Mouse (Mus musculus) cerebellum, adult 18-20 months (tissue): Measurements from ENCODE around the gene Mettl17.
"Not testable (repeated sequence)": the region's sequence is repeated elsewhere in the genome, so short reads cannot be mapped to it uniquely, and the experiment has no call there.

Experiments
- DNase-seq, 2 experiments: peaks; one replicate each; pipeline ENCODE4 v3.0.0; 2021

The Mettl17 gene

DNA sequence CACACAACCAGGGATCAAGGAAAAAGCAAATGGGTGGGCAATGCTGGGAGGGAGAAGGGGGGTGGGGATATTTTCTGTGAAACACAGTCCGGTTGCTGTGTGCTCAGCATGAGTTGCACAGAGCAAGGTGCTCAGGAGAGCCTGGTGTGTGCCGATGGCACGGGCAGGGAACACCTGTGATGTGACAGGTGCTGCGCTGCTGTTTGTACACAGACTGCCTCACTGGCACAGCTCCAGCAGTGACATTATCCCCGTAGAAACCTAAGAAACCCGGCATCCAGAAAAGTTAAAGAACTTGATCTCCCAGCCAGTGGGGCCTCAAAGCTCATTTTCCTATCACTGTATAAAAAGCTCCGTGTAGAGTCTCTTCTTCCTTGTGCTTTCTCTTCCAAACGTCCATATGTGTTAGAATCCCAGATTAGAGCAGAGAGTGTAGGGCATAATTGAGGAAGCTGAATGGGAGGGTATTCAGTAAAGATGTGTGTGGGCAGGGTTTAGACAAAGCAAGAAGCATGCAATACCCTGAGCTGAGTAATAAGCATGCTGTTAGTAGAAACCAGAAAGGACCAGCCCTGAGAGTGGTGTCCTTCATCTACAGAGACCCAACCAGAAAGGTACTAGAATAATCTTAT, 12.0 kb downstream of the Mettl17 start:
- no peak for DNase-seq

DNA sequence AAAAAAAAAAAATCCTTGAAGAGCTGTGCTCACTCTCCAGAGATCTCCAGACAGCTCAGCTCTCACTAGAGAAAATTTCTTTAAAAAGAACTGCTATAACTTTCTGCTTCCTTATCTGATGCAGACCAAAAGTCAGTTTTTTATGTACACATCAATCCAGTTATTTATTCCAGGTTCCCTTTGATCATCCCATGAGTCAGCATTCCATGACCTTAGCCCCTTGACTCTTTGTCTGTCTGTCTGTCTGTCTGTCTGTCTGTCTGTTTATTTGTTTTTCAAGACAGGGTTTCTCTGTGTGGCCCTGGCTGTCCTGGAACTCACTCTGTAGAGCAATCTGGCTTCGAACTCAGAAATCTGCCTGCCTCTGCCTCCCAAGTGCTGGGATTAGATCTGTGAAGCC, 14.7 kb downstream of the Mettl17 start:
- DNase-seq, result no peak

DNA sequence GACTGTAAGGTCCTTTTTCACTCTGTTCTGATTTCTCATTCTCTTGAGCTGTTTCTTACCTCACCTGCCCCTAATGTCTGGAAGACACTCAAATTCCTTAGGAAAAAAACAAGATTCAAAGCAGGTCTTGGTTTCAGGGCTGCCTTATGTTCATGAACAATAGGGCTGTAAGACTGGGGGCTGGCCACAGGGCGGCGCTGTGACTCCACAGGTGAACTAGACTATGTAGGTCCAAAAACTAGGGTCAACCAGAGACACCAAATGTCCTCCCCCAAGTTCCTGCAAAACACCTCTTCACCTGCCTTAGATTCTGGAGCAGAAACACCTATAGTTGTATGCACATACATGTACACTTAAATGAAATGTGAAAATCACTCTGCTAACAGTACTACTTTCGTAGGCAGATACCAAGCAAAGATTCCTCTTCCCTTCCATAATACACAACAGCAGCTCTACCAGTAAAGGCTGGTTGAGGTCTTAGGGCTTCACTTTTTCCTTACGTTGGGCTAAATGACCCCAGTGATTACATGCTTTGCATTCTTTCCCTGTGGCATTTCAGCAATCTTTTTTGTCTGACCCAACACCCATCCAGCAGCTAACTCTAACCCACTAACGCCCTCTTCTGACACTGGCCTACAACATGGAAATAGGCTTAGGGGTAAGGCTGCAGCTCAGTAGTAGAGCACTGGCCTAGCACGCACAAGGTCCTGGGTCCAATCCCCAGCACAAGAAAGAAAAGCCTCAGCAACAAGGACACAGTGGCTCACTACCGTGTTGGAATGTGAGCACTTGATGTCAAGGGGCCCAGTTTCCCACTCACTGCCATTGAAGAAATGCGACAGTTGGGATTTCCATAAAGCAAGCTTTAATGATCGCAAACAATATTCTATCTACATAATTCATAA, 18.4 kb downstream of the Mettl17 start:
- DNase-seq, result peak; percentile 75 to 83

DNA sequence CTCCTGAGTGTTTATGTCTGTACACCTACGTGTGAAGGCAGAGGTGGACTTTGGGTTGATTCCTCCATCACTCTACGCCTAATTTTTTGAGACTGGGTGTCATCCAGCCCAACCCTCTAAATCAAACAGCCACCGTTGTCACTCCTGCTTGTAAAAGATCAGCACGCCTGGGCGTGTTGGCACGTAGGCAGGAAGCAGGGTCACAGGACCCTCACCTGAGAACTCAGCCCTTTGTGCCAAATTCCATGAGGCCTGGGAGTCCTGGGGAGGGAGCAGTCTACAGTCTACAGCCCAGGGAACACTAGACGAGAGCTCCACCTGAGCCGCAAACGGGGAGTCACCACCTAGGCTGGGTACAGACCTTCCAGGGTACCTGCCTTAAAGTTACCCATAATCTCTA, 19.1 kb downstream of the Mettl17 start:
- no peak for DNase-seq

DNA sequence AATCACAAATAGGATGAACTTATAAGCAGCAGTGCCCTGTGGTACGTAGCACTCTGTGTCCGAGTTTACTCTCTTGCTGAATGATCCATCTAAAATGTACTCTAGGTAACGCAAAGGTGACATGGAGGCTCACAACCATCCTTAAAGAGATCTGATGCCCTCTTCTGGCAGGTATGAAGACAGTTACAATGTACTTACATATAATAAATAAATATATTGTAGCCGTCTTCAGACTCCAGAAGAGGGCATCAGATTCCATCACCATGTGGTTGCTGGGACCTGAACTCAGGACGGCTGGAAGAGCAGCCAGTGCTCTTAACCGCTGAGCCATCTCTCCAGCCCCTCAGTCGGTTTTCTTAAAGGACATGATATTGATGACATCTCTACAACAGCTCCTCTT, 20.1 kb downstream of the Mettl17 start:
- no peak for DNase-seq

DNA sequence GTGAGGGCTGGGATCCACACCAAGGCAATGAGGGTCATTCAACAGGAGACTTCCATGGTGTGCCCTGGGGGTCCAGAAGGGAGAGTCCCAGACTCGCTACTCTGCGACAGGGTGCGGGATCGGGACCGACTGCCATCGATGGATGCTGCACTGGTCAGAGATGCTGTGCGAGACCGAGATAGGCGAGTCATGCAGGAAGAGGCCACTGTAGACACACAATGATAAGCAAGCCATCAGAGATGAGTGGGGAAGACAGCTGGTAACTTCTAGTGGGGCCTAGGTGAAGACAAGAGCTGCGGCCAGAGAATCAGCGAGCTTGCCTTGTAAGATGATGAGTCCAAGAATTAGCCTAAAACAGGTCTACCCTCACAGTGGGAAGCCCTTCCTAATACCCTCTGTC, 21.5 kb downstream of the Mettl17 start:
- no peak for DNase-seq

DNA sequence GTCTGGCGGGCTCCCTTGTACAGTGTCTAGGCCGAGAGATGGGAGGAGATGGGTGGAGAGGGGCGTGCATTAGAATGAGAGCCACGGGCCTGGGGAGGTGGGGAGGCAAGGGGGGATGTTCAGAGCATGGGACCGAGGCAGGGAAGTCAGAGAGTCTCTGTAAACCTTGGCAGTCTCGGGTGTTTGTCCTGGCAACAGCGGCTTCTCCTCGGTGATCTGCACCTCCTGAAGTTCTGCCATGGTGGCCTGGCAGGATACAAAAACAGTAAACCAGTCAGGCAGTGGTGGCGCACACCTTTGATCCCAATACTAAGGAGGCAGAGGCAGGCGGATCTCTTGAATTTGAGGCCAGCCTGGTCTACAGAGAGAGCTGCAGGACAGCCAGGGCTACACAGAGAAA, 26.7 kb downstream of the Mettl17 start:
- no peak for DNase-seq

DNA sequence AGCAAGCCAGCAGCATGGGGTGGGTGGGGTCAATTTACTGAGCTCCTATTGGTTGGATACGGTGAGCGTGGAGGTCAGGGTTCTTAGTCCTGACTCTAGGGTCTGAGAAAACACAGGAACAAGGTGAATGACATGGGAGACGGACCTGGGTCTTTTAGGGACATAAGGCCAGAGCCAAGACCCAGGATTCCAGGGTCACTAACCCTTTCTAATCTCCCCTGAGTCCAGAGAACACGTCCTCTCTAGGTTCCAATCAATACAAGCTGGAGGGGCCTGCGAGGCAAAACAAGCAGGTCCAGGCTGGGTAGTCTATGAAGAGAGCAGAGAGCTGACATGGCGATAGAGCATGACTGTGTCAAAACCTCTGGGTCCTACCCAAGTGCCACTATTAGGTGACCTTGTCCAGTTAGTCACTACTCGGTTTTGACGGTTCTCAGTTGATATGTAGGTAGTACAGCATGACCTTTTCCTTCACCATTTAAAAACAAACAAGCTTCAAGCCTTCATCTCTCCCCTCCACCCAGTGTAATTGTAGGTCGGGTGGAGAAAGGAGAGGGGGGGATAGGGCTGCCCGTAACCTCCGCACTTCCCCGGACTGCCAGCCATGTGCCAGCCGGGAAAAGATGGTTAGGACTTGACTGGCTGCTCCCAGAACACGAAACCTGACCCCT, 27.9 kb downstream of the Mettl17 start:
- no peak for DNase-seq

DNA sequence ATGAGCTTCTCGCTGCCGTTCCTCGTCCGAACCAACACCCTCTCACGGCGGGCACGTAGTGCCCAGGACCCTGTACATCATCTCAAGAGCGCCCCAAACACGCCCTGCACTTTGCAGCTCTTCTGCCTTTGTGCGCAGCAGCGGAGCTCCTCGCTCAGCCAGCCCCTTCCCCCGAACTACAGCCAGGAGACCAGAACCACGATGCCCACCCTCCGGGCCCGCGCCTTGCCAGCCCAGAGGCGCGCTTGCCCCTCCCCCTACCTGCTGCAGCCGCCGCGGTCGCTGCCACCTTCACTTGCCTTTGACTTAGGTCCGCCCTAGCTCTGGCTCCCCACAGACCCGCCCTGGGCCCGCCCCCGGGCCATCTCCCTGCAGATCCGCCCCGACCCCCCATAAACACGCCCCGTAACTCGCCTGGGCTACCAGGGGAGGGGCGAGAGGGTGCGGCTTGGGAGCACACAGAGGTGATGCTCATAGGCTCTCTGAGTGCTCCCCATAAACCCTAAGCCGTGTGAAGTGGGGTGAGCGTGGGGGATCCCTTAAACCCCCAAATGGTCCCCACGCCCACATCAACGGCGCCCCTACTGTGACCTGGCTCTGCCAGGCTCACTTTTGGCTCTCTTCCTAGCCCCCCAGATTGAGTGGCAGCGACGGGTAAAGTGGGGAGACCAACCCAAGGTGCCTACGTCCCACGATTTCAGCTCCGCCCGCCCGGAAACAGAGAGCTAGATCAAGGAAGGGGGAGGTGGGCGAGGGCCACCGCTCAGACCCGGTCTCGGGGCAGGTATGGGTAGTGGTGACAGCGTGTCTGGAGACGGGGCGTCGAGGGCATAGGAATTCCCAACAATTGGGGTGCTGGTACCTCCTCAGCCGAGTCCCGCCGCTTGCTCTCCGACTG, 28.7 kb downstream of the Mettl17 start:
- peak; percentile 69 for DNase-seq

DNA sequence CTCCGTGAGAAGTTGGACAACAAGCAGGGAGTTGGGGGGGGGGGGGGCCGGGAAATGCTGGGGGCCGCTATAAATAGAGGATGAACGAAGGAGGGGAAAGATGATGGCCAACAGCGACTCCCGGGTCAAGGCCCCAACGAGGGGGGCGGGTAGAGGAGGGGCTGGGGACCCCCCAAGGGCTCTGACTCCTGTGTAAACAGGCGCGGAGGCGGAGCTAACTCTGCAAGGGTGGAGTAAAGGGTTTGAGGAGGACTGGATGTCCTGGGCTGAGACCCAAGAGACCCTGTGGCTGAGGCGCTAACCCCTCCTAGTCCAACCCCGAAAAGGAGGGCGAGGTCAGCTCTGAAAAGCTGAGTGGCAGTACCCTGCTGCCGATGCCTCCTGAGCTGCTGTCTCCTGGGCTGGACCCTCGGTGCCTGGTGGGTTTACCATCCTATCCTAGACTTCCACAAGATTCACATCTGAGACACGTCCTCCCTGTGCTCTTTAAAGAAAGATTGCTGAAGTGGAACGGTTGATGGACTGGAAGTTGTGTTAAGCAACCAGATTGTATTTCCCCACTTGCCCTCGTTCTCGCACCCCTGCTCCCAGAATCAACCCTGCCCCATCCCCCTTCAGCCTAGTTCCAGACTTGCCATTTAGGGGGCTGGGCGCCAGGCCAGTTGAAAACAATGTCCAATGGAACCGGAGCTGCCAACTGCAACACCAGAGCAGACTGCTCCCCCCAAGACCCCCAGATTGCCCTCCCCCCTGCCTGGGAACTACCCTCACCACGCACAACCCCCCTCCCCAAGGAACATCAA, 29.5 kb downstream of the Mettl17 start, which contains the start of gene Ndrg2:
TSS of gene Ndrg2 (minus strand) at position 199 of the 803 bp plus-strand sequence.
- peak; percentile 60 for DNase-seq

DNA sequence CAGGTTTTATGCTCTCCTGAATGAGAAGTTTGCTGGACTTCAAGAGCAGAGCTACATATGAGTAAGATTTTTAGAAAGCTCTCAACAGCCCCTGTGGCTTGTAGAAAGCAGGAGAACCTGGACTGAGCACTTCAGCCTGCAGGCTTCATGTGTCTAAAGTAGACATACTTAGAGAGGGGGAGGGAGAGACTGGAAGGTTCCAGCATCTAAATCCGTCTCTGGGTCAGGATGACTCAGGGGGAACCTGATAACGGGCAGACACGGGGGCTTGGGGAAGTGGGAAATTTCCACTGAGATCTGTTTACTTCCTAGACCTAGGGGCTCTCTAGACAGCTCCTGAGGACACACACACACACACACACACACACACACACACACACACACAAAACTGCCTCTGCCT, 30.4 kb downstream of the Mettl17 start:
- DNase-seq, result no peak

DNA sequence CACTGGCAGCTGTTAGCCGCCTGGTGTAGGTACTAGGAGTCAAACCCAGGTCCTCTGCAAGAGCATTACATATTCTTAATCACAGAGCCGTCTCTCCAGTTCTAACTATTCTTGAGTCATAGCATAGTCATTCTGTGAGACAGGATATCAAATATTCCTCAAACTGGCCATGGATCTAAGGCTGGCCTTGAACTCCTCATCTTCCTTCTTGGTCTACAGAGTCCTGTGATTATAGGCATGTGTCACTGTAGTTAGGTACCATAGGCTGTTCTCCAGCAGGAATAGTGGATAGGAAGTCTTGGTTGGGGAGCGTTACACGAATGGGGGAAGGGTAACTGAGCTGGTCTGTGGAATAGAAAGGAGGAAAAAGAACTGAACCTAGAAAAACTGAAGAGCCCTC, 31.9 kb downstream of the Mettl17 start:
- no peak for DNase-seq

DNA sequence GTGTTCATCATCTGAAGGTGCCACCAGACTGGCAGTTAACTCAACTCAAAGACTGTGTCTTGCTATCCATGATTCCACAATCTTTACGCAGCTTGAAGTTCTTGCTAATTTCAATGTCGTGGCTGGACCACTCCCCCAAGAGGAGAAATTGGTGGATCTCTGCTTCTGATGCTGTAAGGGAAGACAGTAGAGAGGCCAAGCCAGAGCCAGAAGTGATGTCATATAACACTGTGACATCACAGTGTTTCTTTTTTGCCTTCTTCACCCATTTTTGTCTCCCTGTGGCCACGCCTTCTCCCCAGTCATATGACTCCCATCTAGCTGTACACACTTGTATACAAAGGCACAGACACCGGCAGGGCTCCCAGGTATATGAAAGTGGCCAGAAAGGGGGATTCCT, 33.5 kb downstream of the Mettl17 start, which contains the start of gene Tppp2:
TSS of gene Tppp2 (plus strand) at position 301 of the 400 bp plus-strand sequence.
- no peak for DNase-seq

DNA sequence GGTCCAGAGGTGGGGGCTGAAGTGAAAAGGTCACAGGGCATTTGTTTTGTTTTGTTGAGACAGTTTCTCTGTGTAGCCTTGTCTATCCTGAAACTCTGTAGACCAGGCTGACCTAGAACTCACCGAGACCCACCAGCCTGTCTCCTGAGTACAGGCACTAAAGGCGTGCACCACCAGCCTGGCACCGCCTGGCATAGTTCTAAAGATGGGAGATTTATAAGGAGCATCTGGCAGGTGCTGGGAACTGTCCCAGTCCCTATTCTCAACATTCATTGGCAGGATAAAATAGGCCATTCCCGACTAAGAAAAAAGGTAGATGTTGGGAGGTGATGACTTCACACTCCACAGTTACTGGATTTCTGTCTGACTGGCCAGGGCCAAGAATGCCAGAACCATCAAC, 34.3 kb downstream of the Mettl17 start:
- no peak for DNase-seq

DNA sequence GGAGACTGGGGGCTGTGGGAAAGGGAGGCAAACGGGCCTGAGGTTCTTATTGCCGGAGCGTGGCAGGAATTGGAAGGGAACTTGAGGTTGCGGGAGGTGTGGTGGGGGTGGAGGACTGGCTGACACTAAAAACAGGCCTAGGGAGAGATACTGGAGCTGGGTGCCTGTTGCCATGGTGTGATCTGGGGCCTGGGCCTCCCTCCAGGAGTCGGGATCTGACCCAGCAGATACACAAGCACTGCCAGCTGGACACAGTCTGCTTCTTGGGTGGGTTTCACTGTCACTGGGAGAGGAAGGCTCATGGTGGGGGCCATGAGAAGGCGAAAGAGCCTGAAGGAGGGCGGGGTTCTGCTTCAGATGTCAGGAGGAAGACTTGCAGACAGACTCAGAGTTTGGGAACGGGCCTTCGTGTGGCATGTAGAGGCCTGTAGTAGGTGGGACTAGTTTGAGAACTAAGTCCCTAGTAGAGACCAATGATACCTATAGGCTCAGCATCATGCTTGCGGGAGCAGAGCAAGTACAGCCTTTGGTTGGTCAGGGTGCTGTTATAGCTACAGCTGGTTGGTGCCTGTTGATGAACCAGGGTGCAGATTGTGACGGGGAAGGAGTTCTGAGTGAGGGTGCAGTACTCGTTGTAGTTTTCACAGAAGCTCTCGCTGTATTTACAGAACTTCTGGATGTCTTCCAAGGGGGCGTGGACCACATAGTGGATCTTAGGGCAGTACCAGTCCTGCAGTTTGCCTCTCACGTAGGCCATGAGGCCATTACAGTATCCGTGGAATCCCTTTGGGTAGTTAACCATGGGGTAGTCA, 37.3 kb downstream of the Mettl17 start:
- peak in 1 of 2 experiments; percentile 35 for DNase-seq

DNA sequence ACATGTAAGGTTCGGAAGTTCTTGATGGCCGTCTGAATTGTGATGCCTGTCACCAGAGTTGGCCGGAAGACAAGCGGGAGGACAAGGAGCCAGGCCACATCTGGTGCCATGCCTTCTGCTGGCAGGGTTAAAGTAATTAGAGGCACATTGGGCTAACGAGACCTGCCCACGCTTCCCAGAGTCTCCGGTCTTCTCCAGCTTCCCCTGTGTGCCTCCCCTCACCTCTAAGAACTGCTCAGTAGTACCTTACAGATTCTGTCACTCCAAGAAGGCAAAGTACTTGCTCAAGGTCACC, 37.9 kb downstream of the Mettl17 start, which contains the start of gene Rnase13:
TSS of gene Rnase13 (minus strand) at position 203 of the 295 bp plus-strand sequence.
- no peak for DNase-seq

DNA sequence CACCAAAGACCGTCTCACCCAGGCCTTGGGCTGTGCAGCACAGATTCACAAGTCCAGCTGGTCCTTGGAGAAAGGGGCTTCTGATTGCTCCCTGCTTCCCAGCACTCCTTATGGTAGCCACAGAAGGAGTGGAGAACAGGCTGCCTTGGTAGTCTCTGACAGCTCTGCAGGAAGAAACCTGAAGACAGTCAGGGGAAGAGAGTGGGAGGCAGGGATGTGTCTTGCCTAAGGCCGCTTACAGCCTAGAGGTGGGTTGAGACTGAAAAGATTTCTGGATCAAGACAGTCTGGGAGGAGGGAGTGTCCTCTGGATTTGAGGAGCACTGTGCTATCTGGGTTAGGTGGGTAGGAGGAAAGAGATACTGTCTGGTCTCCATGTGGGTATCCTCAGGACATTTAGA, 38.3 kb downstream of the Mettl17 start:
- DNase-seq, result no peak

DNA sequence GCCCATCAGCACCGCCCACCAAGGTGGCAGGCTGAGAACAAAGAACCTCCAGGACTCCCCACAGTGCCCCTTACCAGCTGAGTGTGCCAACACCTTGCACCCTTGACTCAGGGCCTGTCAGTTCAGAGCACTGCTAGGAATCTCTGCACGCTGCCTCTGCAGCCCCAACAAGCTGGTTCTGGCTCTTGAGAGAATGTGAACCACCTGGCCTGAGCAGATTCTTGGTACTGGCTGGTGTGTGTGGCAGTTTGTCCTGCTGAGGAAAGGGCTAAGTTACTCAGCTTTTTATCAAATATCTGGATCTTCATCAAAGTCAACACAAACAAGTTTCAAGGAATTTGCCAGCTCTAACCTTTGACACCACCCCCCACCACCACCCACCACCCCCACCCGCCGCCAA, 38.9 kb downstream of the Mettl17 start:
- DNase-seq, result no peak

DNA sequence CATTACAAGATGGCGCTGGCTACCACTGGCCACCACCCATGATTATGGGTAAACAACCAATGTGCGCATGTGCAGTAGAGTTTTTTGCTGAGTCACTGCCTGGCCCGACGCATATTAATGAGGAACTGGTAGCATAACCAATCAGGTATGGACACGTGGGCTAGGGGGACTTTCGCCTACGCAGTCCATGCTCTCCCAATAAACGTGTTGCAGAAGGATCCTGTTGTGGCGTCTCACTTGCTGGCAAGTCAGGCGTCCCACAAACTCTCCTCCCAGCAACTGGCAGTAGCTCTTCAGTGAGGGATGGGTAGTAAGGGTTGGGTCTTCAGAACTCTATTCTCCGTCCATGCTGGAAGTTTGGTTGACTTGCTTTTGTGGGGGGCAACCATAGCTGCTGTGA, 42.3 kb downstream of the Mettl17 start:
- DNase-seq, result not testable (repeated sequence)

DNA sequence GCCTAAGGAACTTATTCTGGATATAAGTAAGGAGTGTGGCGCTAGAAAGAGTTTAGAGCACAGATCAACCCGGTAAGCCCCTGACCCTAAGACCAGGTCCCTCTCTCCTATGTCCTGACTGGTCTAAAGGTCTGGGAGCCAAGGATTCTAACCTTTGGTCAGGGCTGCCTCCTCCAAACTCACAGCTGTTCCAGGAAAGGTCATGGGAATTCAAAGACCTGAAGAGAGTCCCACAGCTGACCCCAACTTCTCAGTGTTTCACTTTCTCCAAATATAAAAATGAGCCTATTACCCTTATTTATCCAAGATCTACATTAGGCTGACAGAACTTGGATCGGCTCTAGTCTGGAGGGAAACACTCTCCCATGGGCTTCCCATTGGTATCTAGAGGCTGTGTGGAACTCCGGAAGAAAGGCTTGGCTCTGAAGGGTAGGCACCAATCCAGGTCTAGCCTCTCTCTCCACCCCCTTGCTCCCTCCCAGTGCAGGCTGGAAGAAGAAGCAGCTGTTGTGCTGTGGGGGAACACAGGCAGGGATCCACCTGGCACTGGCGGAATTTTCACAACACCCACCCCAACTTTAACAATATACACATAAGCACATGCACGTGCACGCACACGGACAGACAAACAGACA, 44.8 kb downstream of the Mettl17 start:
- no peak for DNase-seq
